Comparison of ENCODE assay signal across 15 mouse cellular contexts in genomic region chr5:134683813-134684212, GRCm38 (mm10).
"Had no signal": no experiment of that assay in that cellular context is flagged by ENCODE, and none has a peak within 500 bp of the region (broad histone marks: within the 10 kb centered on the region; RNA-seq: fewer than 3 reads in every experiment).

No protein-coding gene starts in this region.

- H3K9ac ChIP-seq: liver, embryonic 13.5 days; neural tube, embryonic 13.5 days; stomach, embryonic 15.5 days had no signal

- DNase-seq: kidney, postnatal 25 days; liver, embryonic 13.5 days; lung, adult 2 months; lung, postnatal 14 days; lung, postnatal 4 days; midbrain, embryonic 14.5 days; right cerebral cortex, postnatal 25 days; spleen, adult 18-20 months; thymus, postnatal 25 days had no signal

- H3K27ac ChIP-seq: kidney, postnatal 0 days; layer of hippocampus, adult 2 months; liver, embryonic 13.5 days; neural tube, embryonic 13.5 days; stomach, embryonic 15.5 days had no signal

- H3K4me3 ChIP-seq: layer of hippocampus, adult 2 months; liver, embryonic 13.5 days; myocyte; neural tube, embryonic 13.5 days; stomach, embryonic 15.5 days had no signal

- H3K27me3 ChIP-seq: neural tube, embryonic 13.5 days; stomach, embryonic 15.5 days had no signal

- H3K9me3 ChIP-seq: liver, embryonic 13.5 days; neural tube, embryonic 13.5 days; stomach, embryonic 15.5 days had no signal

- H3K4me2 ChIP-seq: liver, embryonic 13.5 days; midbrain, embryonic 11.5 days; neural tube, embryonic 13.5 days; stomach, embryonic 15.5 days had no signal

- H3K36me3 ChIP-seq: liver, embryonic 13.5 days; stomach, embryonic 15.5 days had no signal
